Mouse (Mus musculus) adrenal gland (tissue): ENCODE data around the gene Gripap1.
"Not testable (repeated sequence)": the region's sequence is repeated elsewhere in the genome, so short reads cannot be mapped to it uniquely, and the experiment has no call there.

ENCODE experiments used
- intact Hi-C: fragments of 180-260 bp; cut with DNase I; formaldehyde crosslinking; loops from one replicate; pipeline ENCODE4 v1.15.1; 2025
- long read RNA-seq, 2 experiments: library from polyadenylated mRNA; unstranded; transcript quantifications; one replicate each; pipeline ENCODE4 v2.0.0; 2020; ENCODE audit warnings: borderline replicate concordance in 1 of 2; ENCODE audit not compliant: insufficient replicate concordance in 1 of 2

The Gripap1 gene
- long read RNA-seq, experiment 1, partial matches to known transcripts = 13 of 22 reads
- long read RNA-seq, experiment 1, other reads (novel, unspliced or antisense) = 5 of 22 reads
- long read RNA-seq, experiment 2, partial matches to known transcripts = 15 of 27 reads
- long read RNA-seq, experiment 2, other reads (novel, unspliced or antisense) = 8 of 27 reads

GRCm38 (mm10) chrX:7789542-7790136, at the start of gene Gripap1:
Gene Gripap1, plus strand, starts transcription at chrX:7789765.
- intact Hi-C loops = no loop called here

- intact Hi-C loops = no loop called here
Measured at GRCm38 (mm10) chrX:7740082-7740819, 49.3 kb upstream of the Gripap1 start.

DNA sequence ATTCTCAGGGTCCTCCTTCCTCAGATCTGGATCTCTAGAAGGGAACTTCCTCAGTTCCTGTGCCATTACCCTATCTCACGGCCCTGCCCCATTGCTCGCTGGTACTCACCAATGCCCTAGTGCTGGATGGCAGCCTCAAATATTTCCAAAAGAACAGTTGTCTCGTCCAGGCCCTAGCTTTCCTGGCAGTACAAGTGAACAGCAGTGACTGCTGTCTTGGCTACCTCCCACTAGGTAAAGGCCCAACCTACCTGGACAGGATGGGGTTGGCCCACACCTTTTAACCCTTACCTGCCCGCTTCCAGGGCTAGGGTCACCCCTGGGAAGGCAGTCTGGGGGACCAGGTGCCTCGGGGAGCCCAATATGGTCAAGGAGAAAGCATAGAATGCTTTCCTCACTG, 48.5 kb upstream of the Gripap1 start:
- intact Hi-C loops = no loop called here

- intact Hi-C loops = no loop called here
Measured at GRCm38 (mm10) chrX:7743470-7743869, 46.1 kb upstream of the Gripap1 start.

GRCm38 (mm10) chrX:7744940-7745339, 44.6 kb upstream of the Gripap1 start:
- intact Hi-C loops = no loop called here

DNA sequence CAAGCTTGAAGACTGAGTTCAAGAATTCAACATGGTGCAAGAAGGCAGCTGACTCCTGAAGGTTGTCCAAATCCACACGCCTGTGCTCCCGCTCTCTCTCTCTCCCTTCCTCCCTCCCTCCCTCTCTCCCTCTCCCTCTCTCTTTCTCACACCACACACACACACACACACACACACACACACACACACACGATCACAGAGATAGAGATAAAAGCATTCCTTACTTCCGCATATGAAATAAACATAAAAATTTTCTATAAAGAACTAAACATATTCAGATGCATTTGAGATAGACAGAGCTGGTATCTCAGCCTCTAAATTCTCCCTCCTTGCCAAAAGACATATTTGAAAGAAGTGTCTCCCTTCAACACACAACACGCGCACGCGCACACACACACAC, 44.1 kb upstream of the Gripap1 start:
- intact Hi-C loops = no loop called here

DNA sequence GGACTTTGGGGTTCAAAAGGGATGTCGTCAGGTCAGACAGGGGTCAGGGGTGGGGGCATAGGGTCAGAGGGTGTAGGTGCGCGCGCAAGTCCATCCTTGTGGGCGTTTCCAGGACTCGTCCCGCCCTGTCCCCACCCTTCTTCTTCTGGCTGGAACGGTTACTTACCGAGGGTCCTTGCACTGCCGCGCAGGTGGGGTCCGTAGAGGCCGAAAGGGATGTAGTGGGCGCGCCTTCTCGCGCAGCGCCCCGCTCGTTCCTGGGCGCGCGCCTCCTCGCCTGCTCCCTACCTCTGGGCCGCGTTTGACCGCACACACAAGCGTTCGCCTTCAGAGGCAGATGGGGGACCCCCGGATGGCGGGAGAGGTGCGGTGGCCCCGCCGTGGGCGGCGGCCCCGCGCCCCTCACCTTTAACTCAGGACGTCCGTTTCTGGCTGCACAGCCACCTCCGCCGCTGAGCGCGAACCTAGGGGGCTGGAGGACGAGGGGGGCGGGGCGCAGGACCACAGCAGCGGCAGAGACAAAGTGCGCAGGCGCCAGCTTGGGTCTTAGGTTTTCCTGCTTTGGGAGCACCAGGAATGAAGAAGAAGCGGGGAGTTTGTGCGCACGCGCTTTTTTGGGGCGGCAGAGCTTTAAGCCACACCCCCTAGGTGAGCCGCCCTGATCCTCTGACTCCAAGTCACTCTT, 39.0 kb upstream of the Gripap1 start, which contains the start of gene Ccdc120:
Gene Ccdc120, minus strand, starts transcription at position 474 of the 685 bp plus-strand sequence.
- intact Hi-C loops = no loop called here

DNA sequence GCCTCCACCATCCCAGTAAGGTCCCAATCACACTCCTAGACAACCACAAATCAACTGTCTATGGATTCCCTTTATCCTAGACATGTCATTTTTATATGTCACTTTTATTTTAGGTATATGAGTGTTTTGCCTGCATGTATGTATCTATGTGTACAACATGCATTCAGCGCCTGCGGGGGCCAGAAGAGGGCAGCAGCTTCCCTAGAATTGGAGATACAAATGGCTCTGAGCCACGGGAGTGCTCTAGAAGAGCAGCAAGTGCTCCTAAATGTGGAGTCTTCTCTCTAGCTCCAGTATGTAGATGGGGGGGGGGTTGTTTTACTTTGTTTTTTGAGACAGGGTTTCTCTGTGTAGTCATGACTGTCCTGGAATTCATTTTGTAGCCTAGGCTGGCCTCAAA, 35.9 kb upstream of the Gripap1 start:
- intact Hi-C loops = not testable (repeated sequence)

- intact Hi-C loops = no loop called here
Measured at GRCm38 (mm10) chrX:7762137-7762920, 27.2 kb upstream of the Gripap1 start, which contains the start of gene Tfe3. Gene Tfe3, plus strand, starts transcription at chrX:7762560.

DNA sequence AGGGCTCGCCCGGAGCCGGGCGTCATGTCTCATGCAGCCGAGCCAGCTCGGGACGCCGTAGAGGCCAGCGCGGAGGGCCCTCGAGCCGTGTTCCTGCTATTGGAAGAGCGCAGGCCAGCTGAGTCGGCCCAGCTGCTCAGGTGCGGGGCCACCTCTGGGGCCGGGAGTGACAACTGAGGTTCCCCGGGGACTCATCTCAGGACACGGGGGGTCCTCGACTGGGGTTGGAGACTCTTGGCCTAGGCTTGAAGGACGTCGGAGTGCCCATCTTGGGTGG, 26.7 kb upstream of the Gripap1 start:
- intact Hi-C loops = no loop called here

DNA sequence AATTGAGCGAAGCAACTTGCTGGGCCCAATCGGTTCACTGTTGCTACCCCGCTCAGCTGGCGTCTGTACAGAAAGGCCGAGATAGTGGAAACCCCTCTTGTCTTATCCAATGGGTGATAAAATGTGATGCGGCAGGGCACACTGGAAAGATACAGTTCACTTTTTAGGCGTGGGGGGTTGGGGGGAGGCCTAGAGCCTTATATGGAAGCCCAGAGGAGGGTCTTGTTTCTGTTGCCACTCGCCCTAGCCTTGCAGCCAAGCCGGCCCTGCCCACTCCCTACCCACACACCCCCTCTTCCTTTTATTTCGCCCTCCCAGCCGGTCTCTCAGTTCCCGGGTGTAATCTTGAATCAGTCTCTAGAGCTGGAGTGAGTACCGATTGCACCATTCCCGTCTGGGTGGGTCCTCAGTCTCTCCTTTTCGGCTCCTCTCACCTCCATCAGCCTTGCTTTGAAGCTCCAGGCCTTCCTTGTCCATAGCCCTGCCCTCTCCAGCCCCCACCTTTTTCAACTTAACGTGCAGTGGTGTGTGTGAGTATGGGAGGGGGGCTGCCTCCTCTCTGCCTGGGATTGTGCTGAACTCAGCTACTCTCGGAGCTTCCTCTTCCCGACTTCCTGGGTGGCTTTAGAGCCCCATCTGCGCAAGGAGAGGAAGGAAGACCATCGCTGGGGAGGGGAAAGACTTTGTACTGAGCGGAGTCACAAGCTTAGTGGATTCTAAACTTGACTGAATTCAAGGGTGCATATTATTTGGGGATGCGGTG, 25.8 kb upstream of the Gripap1 start:
- intact Hi-C loops = no loop called here

DNA sequence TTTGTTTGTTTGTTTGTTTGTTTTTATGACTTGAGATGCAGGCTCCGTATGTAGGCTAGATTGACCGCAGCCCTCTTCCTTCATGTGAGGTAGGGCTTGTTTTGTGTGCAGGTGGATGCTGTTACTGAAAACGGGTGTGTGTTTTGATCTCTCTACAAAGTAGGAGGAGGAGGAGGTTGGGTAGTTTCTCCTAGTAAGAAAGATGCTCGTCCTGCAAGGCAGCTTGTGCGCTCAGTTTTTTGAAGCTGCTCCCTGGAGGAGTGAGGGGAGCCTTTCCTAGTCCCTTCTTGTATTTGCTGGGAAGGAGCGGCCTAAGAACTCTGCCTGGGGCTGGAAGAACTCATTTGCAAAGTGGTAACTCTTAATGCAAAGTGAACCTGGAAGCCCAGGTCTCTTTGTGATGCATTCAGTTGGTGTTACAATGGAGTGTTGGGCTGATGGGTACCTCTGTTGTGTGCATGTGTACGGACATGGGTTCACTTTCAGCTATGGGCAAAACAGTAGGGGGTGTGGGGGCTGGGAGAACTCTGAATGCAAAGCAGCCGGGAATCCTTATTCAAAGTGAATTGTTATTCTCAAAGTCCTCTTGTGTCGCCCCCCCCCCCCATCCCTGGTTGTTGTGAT, 24.8 kb upstream of the Gripap1 start:
- intact Hi-C loops = no loop called here

DNA sequence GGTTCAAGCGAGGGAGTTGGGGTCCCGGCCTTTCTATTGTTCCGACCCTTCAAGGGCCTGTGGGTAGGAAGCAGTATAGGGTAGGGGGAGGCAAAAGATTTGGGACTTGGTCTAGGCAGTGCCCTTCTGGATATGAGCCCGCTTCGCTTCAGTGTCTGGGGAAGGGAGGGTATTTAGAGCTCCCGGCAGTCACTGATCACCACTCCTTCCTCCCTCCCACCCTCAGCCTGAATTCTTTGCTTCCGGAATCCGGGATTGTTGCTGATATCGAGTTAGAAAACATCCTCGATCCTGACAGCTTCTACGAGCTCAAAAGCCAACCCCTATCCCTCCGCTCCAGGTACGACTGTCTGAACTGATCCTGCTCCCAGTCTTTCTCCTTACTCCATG, 24.3 kb upstream of the Gripap1 start:
- intact Hi-C loops = no loop called here

GRCm38 (mm10) chrX:7765764-7766163, 23.8 kb upstream of the Gripap1 start:
- intact Hi-C loops = no loop called here

DNA sequence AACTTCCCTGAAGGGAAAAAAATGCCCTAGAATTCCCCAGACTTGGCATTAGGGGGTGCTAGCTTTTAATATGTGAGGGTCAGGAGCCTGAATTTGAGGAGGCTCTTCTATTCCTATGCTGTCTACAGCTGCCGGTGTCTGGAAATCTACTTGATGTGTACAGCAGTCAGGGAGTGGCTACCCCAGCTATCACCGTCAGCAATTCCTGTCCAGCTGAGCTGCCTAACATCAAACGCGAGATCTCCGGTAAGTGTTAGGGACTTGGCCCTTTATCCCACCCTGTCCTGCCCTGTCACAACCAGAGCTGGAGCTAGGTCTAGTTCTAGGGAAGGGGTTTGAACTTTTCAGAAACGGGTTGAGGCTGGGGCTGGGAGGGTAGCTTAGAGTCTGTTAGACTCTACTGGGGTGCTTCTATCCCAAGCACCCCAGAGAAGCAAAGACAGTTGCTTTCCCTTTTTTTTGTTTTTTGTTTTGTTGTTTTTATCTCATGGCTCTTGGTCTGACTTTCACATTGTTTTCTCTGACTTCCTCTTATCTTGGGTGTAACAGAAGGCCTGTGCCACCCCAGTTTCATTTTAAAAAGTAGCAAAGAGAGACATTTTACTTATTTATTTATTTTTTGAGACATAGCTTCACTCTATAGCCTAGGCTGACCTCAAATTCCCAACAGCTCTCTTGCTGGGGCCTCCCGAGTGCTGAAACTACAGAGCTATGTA, 20.1 kb upstream of the Gripap1 start:
- intact Hi-C loops = no loop called here

GRCm38 (mm10) chrX:7772766-7773165, 16.8 kb upstream of the Gripap1 start:
- intact Hi-C loops = no loop called here

DNA sequence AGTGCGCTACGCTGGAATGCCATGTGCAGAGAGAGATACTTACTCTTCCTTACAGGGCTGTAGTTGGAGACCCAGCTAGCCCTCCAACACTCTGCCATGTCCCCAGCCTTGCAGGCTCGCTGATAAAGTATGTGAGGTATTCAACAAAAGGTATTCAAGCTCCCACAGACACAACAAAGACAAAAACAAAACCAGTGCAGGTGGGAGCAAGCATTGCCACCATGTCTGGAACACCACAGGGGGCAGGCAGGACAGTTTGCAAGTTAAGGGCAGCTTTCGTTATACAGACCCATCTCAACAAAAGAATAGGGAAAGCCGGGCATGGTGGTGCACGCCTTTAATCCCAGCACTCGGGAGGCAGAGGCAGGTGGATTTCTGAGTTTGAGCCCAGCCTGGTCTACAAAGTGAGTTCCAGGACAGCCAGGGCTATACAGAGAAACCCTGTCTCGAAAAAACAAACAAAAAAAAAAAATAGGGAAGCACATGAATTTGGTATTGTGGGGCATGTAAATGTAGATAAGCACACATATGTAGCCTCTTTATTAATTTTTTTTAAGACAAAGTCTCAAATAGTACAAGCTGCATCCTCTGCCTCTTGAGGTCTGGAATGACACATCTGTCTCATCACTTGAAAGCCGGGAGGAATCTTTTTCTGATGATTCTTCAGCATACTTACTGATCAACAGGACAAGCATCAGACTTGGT, 13.9 kb upstream of the Gripap1 start:
- intact Hi-C loops = no loop called here

GRCm38 (mm10) chrX:7776329-7777082, 13.1 kb upstream of the Gripap1 start:
- intact Hi-C loops = no loop called here
